Mouse (Mus musculus): ENCODE data around the gene Tpt1. TPM values are rescaled to one million over a fixed set of nuclear protein-coding genes. Genes with fewer than 3 reads are reported as not detected.

Gene Tpt1
- 1,359 and 1,403 TPM in 2 replicates for polyA plus RNA-seq (2015; fragmentation: Nextera tagmentation; extraction: Ambion mirVana)

GRCm38 (mm10) chr14:75844867-75845697, at the start of gene Tpt1:
Gene Tpt1 (plus strand): TSS chr14:75845093.

Other genes with a start within 250 kb of the Tpt1 start
- not detected in 2 replicates for gene Erich6b, start 202.8 kb upstream of the Tpt1 start, polyA plus RNA-seq (2015; fragmentation: Nextera tagmentation; extraction: Ambion mirVana)
- 7.1 and 7.3 TPM in 2 replicates for gene Cog3, start 90.6 kb upstream of the Tpt1 start, polyA plus RNA-seq (2015; fragmentation: Nextera tagmentation; extraction: Ambion mirVana)
- 1.5 and 1.6 TPM in 2 replicates for gene Slc25a30, start 58.1 kb upstream of the Tpt1 start, polyA plus RNA-seq (2015; fragmentation: Nextera tagmentation; extraction: Ambion mirVana)
- gene Kctd4, start 109.9 kb downstream of the Tpt1 start, polyA plus RNA-seq (2015; fragmentation: Nextera tagmentation; extraction: Ambion mirVana) = 0.19 and 0.60 TPM in 2 replicates
- 18.5 and 20.5 TPM in 2 replicates for gene Gtf2f2, start 165.8 kb downstream of the Tpt1 start, polyA plus RNA-seq (2015; fragmentation: Nextera tagmentation; extraction: Ambion mirVana)